In the genomic region with DNA sequence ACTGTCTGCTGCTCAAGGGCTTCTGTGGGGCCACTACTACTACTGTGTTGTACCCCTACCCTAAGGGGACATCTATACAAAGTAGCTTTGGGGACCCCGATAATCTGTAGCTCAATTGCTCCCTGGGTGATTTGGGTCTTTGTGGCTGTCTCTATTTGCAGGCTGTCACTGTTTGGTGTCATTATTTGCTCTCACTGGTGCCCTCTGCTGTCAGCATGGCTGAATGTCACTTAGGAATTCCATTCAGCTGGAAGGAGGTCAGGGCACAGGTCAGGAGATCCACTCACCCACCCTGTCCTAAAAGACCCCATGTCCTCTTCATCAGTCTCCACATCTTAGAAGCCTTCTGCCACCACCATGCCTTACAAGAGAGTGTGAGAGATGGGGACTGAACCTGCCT, we compare ENCODE assay signal across 9 mouse cellular contexts. TPM values are rescaled to one million over a fixed set of nuclear protein-coding genes. Genes with fewer than 3 reads are reported as not detected.
DNase-seq lines count a peak whose midpoint lies in the region; ATAC-seq lines count a peak whose summit lies in the region.
"Had no signal": no experiment of that assay in that cellular context is flagged by ENCODE, and none has a peak within 500 bp of the region (broad histone marks: within the 10 kb centered on the region; RNA-seq: fewer than 3 reads in every experiment).

No protein-coding gene starts in this region.

- no peak overlapping the region for H3K4me3 ChIP-seq in heart, embryonic 12.5 days
- no peak overlapping the region for H3K4me3 ChIP-seq in midbrain, embryonic 13.5 days (replicated peaks)
- H3K4me3 ChIP-seq: neural tube, embryonic 13.5 days had no signal

- H3K27ac ChIP-seq in heart, embryonic 12.5 days (ENCODE audit: poor library complexity, severe bottlenecking) = peak overlapping the region; percentile 49; the same call in 1 of the 2 replicates
- no peak overlapping the region for H3K27ac ChIP-seq in midbrain, embryonic 13.5 days
- H3K27ac ChIP-seq: neural tube, embryonic 13.5 days had no signal

- H3K4me1 ChIP-seq in heart, embryonic 12.5 days (replicated peaks) = peaks cover 57% of the 10 kb centered on the region
- no peaks in the 10 kb centered on the region for H3K4me1 ChIP-seq in midbrain, embryonic 13.5 days (replicated peaks)
- H3K4me1 ChIP-seq: neural tube, embryonic 13.5 days had no signal

- H3K36me3 ChIP-seq in heart, embryonic 12.5 days = no peaks in the 10 kb centered on the region
- no peaks in the 10 kb centered on the region for H3K36me3 ChIP-seq in midbrain, embryonic 13.5 days
- H3K36me3 ChIP-seq: neural tube, embryonic 13.5 days had no signal

- H3K27me3 ChIP-seq in heart, embryonic 12.5 days (replicated peaks) = no peaks in the 10 kb centered on the region
- no peaks in the 10 kb centered on the region for H3K27me3 ChIP-seq in midbrain, embryonic 13.5 days
- H3K27me3 ChIP-seq: neural tube, embryonic 13.5 days had no signal

- no peaks in the 10 kb centered on the region for H3K9me3 ChIP-seq in heart, embryonic 12.5 days (replicated peaks)
- no peaks in the 10 kb centered on the region for H3K9me3 ChIP-seq in midbrain, embryonic 13.5 days
- H3K9me3 ChIP-seq: neural tube, embryonic 13.5 days had no signal

- ATAC-seq in heart, embryonic 12.5 days (ENCODE audit: insufficient number of reproducible peaks, low FRiP score) = no peak; the same call in 1 of the 2 replicates
- ATAC-seq in midbrain, embryonic 13.5 days = peak; percentile 17; the same call in 1 of the 2 replicates
- no peak for ATAC-seq in inflammation-experienced regulatory T-cells, adult 6 months

- no peak overlapping the region for H3K4me2 ChIP-seq in heart, embryonic 12.5 days
- no peak overlapping the region for H3K4me2 ChIP-seq in midbrain, embryonic 13.5 days (replicated peaks)
- H3K4me2 ChIP-seq: neural tube, embryonic 13.5 days had no signal

- 53% methylated on average over 1 of the region's 1 CpGs for WGBS in heart, embryonic 12.5 days
- WGBS in midbrain, embryonic 13.5 days = 24% methylated on average over 1 of the region's 1 CpGs

- DNase-seq in ovary, postnatal 36 days (ENCODE audit: low spot score) = peak; percentile 54
- no peak for DNase-seq in ovary, postnatal 10 days (ENCODE audit: low spot score)
- DNase-seq in adipocyte (ENCODE audit: low spot score) = peak; percentile 64
- DNase-seq in cerebellum, postnatal 4 days (ENCODE audit: low spot score in 2 of 2) = peak; percentile 35 to 70
- DNase-seq in layer of hippocampus, postnatal 36 days = peak; percentile 36 to 39

- no peak overlapping the region for H3K9ac ChIP-seq in heart, embryonic 12.5 days
- H3K9ac ChIP-seq in midbrain, embryonic 13.5 days (replicated peaks) = no peak overlapping the region
- H3K9ac ChIP-seq: neural tube, embryonic 13.5 days had no signal

RNA-seq across cellular contexts. Expression of gene Kcnq1, which starts 32.6 kb away (rescaled TPM):
- polyA plus RNA-seq in heart, embryonic 12.5 days (2016; fragmentation: Nextera tagmentation; extraction: Ambion mirVana) = 12.9 and 15.8 TPM in 2 replicates
- 1 to 10 TPM in 1 of 2 experiments, under 1 TPM in 1; 0.55 to 1.1 TPM for total RNA-seq in layer of hippocampus, postnatal 36 days (2021)
- 0.82 and 0.89 TPM in 2 replicates for polyA plus RNA-seq in midbrain, embryonic 13.5 days (2015; fragmentation: Nextera tagmentation; extraction: Ambion mirVana)
- polyA plus RNA-seq in inflammation-experienced regulatory T-cells, adult 6 months (2017; shearing (Covaris generic)) = under 1 TPM in 2 of 3 experiments, not detected in 1; 0.19 to 0.42 TPM

RNA-seq across cellular contexts. Expression of gene Trpm5, which starts 44.3 kb away (rescaled TPM):
- polyA plus RNA-seq in heart, embryonic 12.5 days (2016; fragmentation: Nextera tagmentation; extraction: Ambion mirVana) = 3.8 and 4.3 TPM in 2 replicates
- not detected for total RNA-seq in layer of hippocampus, postnatal 36 days (2021)
- polyA plus RNA-seq in midbrain, embryonic 13.5 days (2015; fragmentation: Nextera tagmentation; extraction: Ambion mirVana) = 0.95 and 1.2 TPM in 2 replicates
- polyA plus RNA-seq in inflammation-experienced regulatory T-cells, adult 6 months (2017; shearing (Covaris generic)) = under 1 TPM in 1 of 3 experiments, not detected in 2; 0.68 TPM
